Mouse (Mus musculus) MEL (cell line): ENCODE results near the gene C1ql1. TPM values are rescaled to one million over a fixed set of nuclear protein-coding genes. Genes with fewer than 3 reads are reported as not detected.

Source experiments
- DNase-seq: peaks from one replicate; pipeline ENCODE4 v3.0.0; 2011; ENCODE audit warnings: low read depth, low spot score
- H3K27ac ChIP-seq: 2 replicates; pipeline ENCODE4 v1.5.1; 2012; ENCODE audit warnings: low read depth, mild to moderate bottlenecking, control low read depth, low read length, moderate library complexity; ENCODE audit not compliant: control insufficient read depth
- H3K27me3 ChIP-seq, 2 experiments: fragments of 150-350 bp in 1 of 2; sonication (generic) in 1 of 2; 2 replicates each; pipeline ENCODE4 v1.6.1; 2012; ENCODE audit warnings: low read length in 2 of 2, mild to moderate bottlenecking in 2 of 2, improper control_type of control experiment in 1 of 2, moderate library complexity in 1 of 2; ENCODE audit not compliant: insufficient read depth in 2 of 2, control insufficient read depth in 1 of 2
- H3K36me3 ChIP-seq, 2 experiments: 2 replicates each; pipeline ENCODE4 v1.6.1; 2012 to 2014; ENCODE audit warnings: low read length in 2 of 2, improper control_type of control experiment in 1 of 2, inconsistent platforms in 1 of 2, mild to moderate bottlenecking in 1 of 2; ENCODE audit not compliant: insufficient read depth in 2 of 2, control insufficient read depth in 1 of 2
- H3K4me1 ChIP-seq, 2 experiments: fragments of 150-350 bp in 1 of 2; sonication (generic) in 1 of 2; 2 replicates each; pipeline ENCODE4 v1.6.1; 2012; ENCODE audit warnings: low read length in 2 of 2, improper control_type of control experiment in 1 of 2, mild to moderate bottlenecking in 1 of 2; ENCODE audit not compliant: insufficient read depth in 2 of 2, control insufficient read depth in 1 of 2
- H3K4me3 ChIP-seq, 2 experiments: fragments of 150-350 bp in 1 of 2; sonication (generic) in 1 of 2; 2 replicates each; pipeline ENCODE4 v1.5.1; 2012; ENCODE audit warnings: low read depth in 2 of 2, low read length in 2 of 2, mild to moderate bottlenecking in 2 of 2, moderate library complexity in 2 of 2, control low read depth in 1 of 2, improper control_type of control experiment in 1 of 2; ENCODE audit not compliant: control insufficient read depth in 1 of 2, insufficient read depth in 1 of 2
- H3K79me2 ChIP-seq: 2 replicates; pipeline ENCODE4 v1.6.1; 2012; ENCODE audit warnings: mild to moderate bottlenecking, low read length, moderate library complexity; ENCODE audit not compliant: control insufficient read depth, poor library complexity, insufficient read depth
- H3K9ac ChIP-seq: 2 replicates; pipeline ENCODE4 v1.6.1; 2012; ENCODE audit warnings: low read depth, mild to moderate bottlenecking, control low read depth, low read length, moderate library complexity; ENCODE audit not compliant: control insufficient read depth, poor library complexity, severe bottlenecking
- H3K9me3 ChIP-seq: fragments of 150-350 bp; sonication (generic); replicated peaks from 2 replicates; pipeline ENCODE4 v1.6.1; 2012; ENCODE audit warnings: mild to moderate bottlenecking, low read length, improper control_type of control experiment, moderate library complexity; ENCODE audit not compliant: insufficient read depth
- CHD2 ChIP-seq: IDR thresholded peaks from 2 replicates; pipeline ENCODE4 v1.6.1; 2011; ENCODE audit warnings: low read length, improper control_type of control experiment
- E2F4 ChIP-seq: IDR thresholded peaks from 2 replicates; pipeline ENCODE4 v1.6.1; 2011; ENCODE audit warnings: low read depth, low read length, improper control_type of control experiment, borderline replicate concordance
- EP300 ChIP-seq, 2 experiments: IDR thresholded peaks; 2 replicates each; pipeline ENCODE4 v1.6.1; 2011; ENCODE audit warnings: improper control_type of control experiment in 2 of 2, low read length in 2 of 2, low read depth in 1 of 2, mild to moderate bottlenecking in 1 of 2
- ETS1 ChIP-seq: IDR thresholded peaks from 2 replicates; pipeline ENCODE4 v1.6.1; 2012; ENCODE audit warnings: low read depth, mild to moderate bottlenecking, inconsistent platforms, low read length, improper control_type of control experiment, moderate library complexity
- GABPA ChIP-seq: IDR thresholded peaks from 2 replicates; pipeline ENCODE4 v1.6.1; 2012; ENCODE audit warnings: low read depth, mild to moderate bottlenecking, inconsistent platforms, low read length, improper control_type of control experiment, moderate library complexity
- KAT2A ChIP-seq: conservative IDR thresholded peaks from 2 replicates; pipeline ENCODE4 v1.6.1; 2012; ENCODE audit warnings: low read depth, low read length, improper control_type of control experiment, inconsistent platforms
- MAFK ChIP-seq: IDR thresholded peaks from 2 replicates; pipeline ENCODE4 v1.6.1; 2011; ENCODE audit warnings: low read depth, mild to moderate bottlenecking, low read length, improper control_type of control experiment, borderline replicate concordance
- MAX ChIP-seq: IDR thresholded peaks from 2 replicates; pipeline ENCODE4 v1.6.1; 2011; ENCODE audit warnings: low read length, improper control_type of control experiment
- MEF2A ChIP-seq: IDR thresholded peaks from 2 replicates; pipeline ENCODE4 v1.6.1; 2014; ENCODE audit warnings: low read depth, mild to moderate bottlenecking, inconsistent platforms, low read length, improper control_type of control experiment; ENCODE audit not compliant: poor library complexity, insufficient replicate concordance, severe bottlenecking; ENCODE audit errors: extremely low read depth
- MXI1 ChIP-seq: IDR thresholded peaks from 2 replicates; pipeline ENCODE4 v1.6.1; 2011; ENCODE audit warnings: mild to moderate bottlenecking, low read depth, low read length, improper control_type of control experiment
- MYC ChIP-seq: IDR thresholded peaks from 2 replicates; pipeline ENCODE4 v1.6.1; 2011; ENCODE audit warnings: low read depth, mild to moderate bottlenecking, low read length, improper control_type of control experiment, moderate library complexity
- NRF1 ChIP-seq: IDR thresholded peaks from 2 replicates; pipeline ENCODE4 v1.6.1; 2014; ENCODE audit warnings: low read depth, mild to moderate bottlenecking, inconsistent platforms, low read length, improper control_type of control experiment, moderate library complexity; ENCODE audit not compliant: poor library complexity, insufficient read depth, severe bottlenecking
- POLR2AphosphoS5 ChIP-seq: IDR thresholded peaks from 2 replicates; pipeline ENCODE4 v1.6.1; 2012; ENCODE audit warnings: low read depth, borderline replicate concordance, mild to moderate bottlenecking, inconsistent platforms, low read length, moderate library complexity, mixed read lengths
- TBP ChIP-seq: IDR thresholded peaks from 2 replicates; pipeline ENCODE4 v1.8.0; 2011; ENCODE audit warnings: low read depth, low read length, improper control_type of control experiment
- UBTF ChIP-seq: IDR thresholded peaks from 2 replicates; pipeline ENCODE4 v1.6.1; 2012; ENCODE audit warnings: low read depth, mild to moderate bottlenecking, inconsistent platforms, low read length, improper control_type of control experiment, moderate library complexity, borderline replicate concordance; ENCODE audit not compliant: insufficient read depth
- USF1 ChIP-seq: IDR thresholded peaks from 2 replicates; pipeline ENCODE4 v1.6.1; 2014; ENCODE audit warnings: low read depth, mild to moderate bottlenecking, inconsistent platforms, low read length, improper control_type of control experiment, moderate library complexity
- USF2 ChIP-seq, 2 experiments: IDR thresholded peaks; 2 replicates each; pipeline ENCODE4 v1.6.1; 2011 to 2012; ENCODE audit warnings: improper control_type of control experiment in 2 of 2, low read length in 2 of 2, borderline replicate concordance in 1 of 2, inconsistent platforms in 1 of 2, low read depth in 1 of 2, mild to moderate bottlenecking in 1 of 2; ENCODE audit not compliant: insufficient read depth in 1 of 2
- ZKSCAN1 ChIP-seq: IDR thresholded peaks from 2 replicates; pipeline ENCODE4 v1.6.1; 2012; ENCODE audit warnings: low read depth, mild to moderate bottlenecking, inconsistent platforms, low read length, improper control_type of control experiment, moderate library complexity
- ZMIZ1 ChIP-seq: IDR thresholded peaks from 2 replicates; pipeline ENCODE4 v1.6.1; 2012; ENCODE audit warnings: low read depth, mild to moderate bottlenecking, inconsistent platforms, low read length, improper control_type of control experiment, moderate library complexity
- ZNF384 ChIP-seq: IDR thresholded peaks from 2 replicates; pipeline ENCODE4 v1.6.1; 2012; ENCODE audit warnings: low read depth, mild to moderate bottlenecking, inconsistent platforms, low read length, improper control_type of control experiment
- polyA plus RNA-seq, 2 experiments: library from polyadenylated mRNA; stranded (reverse) in 1 of 2; unstranded in 1 of 2; fragments of >175 nt in 1 of 2; fragments of >200 nt in 1 of 2; gene quantifications; 2 replicates each; pipeline versions ENCODE4 v1.2.1 to v1.2.4; 2012; ENCODE audit warnings: low replicate concordance in 2 of 2, low read depth in 1 of 2; ENCODE audit not compliant: insufficient read length in 2 of 2, insufficient read depth in 1 of 2, missing spikeins in 1 of 2
- total RNA-seq: library from RNA; depleted of rRNA; stranded (reverse); fragments of 300-350 nt; gene quantifications from 2 replicates; pipeline ENCODE4 v1.2.3, GENCODE M21; 2012

Gene C1ql1
- total and polyA plus RNA-seq, 3 experiments, result not detected

DNA sequence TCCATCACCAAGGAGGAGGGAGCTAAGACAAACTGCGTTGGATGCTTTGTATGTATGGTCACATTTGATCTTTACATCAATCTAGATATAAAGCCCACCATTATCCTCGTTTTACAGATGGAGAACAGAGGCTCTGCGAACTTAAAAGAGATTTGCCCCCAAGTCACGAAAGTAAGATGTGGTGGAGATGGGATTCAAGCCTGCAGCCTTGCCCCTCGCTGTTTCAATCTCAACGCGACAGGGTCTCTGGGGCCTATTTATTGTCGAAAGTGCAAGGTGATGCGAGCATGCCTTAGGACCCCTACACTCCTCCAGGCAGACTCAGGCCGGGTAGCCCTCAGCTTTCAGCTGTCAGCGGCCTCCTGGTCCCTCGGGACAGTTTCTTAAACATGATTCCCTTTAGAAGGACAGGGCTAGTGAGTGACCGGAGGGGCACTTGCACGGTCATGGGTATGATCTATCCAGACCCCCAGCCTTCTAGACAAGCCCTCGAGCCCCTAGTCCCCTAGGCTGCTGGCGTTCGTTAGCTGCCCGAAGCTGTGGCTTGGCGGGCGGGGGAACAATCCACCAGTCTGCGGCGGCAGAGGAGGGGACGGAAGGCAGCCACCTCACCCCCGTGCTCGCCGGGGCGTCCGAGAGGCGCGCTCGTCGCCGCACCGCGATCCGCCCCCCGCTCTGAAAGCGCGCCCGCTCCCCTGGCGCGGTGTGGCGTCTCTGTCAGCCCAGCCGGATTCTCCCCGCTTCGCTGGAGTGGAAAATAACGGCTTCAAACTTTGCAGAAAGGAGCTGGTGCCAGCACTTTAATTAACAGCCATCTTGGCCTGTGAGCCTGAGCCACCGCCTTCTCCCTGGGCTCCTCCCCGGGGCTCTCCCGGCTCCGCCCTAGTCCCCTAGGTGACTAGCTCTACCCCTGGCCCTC is 1.8 kb upstream of the C1ql1 start:
- TF ChIP-seq UBTF, result no peak
- no peak for TF ChIP-seq USF1
- no peak for TF ChIP-seq TBP
- TF ChIP-seq MEF2A, result no peak
- no peak for TF ChIP-seq MYC
- TF ChIP-seq ETS1, result no peak
- no peak for TF ChIP-seq POLR2AphosphoS5
- no peak for TF ChIP-seq ZKSCAN1
- no peak for TF ChIP-seq E2F4
- no peak for TF ChIP-seq MAX
- no peak for TF ChIP-seq MAFK
- no peak for TF ChIP-seq NRF1
- no peak for TF ChIP-seq CHD2
- TF ChIP-seq ZNF384, result no peak
- TF ChIP-seq GABPA, result no peak
- no peak for TF ChIP-seq KAT2A
- TF ChIP-seq, all 39 proteins: peak for 0
- no peaks in the 10 kb centered on the region for H3K9me3 ChIP-seq
- no peak overlapping the region for H3K27ac ChIP-seq
- no peaks in the 10 kb centered on the region for H3K36me3 ChIP-seq
- no peaks in the 10 kb centered on the region for H3K79me2 ChIP-seq
- DNase-seq, result no peak
- H3K4me1 ChIP-seq, result no peaks in the 10 kb centered on the region
- peaks cover 13 to 14% of the 10 kb centered on the region in 2 experiments for H3K27me3 ChIP-seq
- no peak overlapping the region for H3K4me3 ChIP-seq
- no peak overlapping the region for H3K9ac ChIP-seq

GRCm38 (mm10) chr11:102946992-102947343 is 480 bp upstream of the C1ql1 start:
- Histone ChIP-seq H3K27ac (no peak overlapping the region), H3K4me3 (no peak overlapping the region), H3K4me1 (no peaks in the 10 kb centered on the region), H3K79me2 (no peaks in the 10 kb centered on the region), H3K9ac (no peak overlapping the region), H3K9me3 (no peaks in the 10 kb centered on the region), H3K27me3 (peaks cover 6 to 11% of the 10 kb centered on the region in 2 experiments), H3K36me3 (no peaks in the 10 kb centered on the region)
- no peak for DNase-seq
- TF ChIP-seq MAX (no peak), ZMIZ1 (no peak), USF2 (IDR thresholded peaks at IDR 0.05; ENCODE audit: borderline replicate concordance in 1 of 2, insufficient read depth in 1 of 2, low read depth in 1 of 2, low read length in 2 of 2) (no peak), MXI1 (no peak), MYC (no peak), TBP (no peak), EP300 (IDR thresholded peaks at IDR 0.05; ENCODE audit: low read depth in 1 of 2, low read length in 2 of 2) (no peak), GABPA (no peak), MEF2A (no peak)
